Mouse (Mus musculus): ENCODE measurements around the gene Mapre3.

Mapre3 gene

GRCm38 (mm10) chr5:30814424-30815119 is at the start of gene Mapre3:
Gene Mapre3, plus strand, starts transcription at chr5:30814641.
- DNase-seq, result peak; percentile 72 to 79

DNA sequence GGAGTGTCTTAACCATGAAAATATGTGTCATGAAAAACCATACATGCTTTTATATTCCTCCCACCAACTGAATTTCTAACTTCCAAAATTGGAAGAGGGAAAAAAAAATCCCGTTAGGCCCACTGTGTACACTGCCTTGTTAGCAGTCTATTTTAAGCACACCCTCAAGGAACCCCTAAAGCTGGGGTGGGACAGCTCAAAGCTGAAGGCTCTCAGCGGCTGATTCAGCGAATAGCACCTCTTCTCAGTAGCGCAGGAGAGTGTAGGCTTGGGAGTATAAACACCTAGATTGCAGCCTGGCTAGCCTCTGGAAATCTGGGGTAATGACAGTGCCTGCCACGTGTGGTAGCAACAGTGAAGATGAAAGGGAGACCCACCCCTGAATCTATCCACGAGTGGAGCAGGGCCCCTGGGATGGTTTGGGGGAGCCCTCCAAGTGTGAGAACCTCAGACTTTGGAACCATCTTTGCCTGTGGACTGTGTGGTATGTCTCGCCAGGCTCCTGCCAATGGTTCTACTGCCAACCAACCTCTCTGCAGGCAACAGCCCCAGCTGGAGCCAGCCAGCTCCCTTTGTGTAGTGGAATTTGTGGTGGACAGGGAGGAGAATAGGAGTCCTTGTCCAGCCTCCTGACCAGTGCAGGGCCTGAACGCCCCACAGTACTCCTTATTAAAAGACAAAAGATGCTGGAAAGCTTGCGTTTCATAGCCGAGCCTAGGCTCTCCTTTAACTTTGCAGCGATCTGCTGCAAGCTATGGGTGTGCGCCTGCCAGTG is 48.7 kb upstream of the Mapre3 start:
- no peak for DNase-seq

DNA sequence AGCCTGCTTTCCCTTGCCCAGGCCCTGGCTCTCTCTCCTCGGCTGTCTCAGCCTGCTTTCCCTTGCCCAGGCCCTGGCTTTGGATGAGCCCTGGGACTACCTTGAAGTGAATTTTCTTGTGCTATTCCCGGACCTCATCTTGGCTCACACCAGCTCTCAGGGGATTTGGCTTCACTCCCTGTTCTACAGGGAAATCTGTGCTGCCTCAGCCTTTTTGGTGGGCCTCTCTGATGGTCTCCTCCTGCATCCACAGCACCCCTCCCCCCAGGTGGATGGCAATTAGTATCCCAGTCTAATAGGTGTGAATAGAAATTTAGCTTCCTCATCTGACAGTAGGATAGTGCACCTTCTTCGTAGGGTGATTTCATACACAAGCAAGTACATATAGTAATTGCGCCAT is 46.4 kb upstream of the Mapre3 start:
- DNase-seq, result no peak

- DNase-seq, result no peak
Observed at GRCm38 (mm10) chr5:30768598-30768997, 45.8 kb upstream of the Mapre3 start.

DNA sequence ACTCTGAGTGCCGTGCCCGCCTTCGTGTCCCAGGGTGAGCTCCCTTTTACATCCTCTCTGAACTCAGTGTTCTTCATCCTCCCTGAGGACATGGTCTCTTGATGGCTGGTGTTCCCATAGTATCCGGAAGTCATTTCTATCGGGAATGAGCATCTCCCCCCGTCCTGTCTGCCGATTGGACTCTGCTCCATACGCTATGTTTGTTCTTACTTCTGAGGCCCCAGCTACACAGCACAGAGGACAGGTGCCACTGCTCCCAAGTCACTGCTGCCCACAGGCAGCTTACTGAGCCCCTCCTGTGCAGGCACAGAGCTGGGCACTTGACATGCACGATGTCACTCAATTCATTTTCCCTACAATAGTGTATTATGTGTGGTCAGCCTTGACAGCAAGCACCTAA is 45.4 kb upstream of the Mapre3 start:
- no peak for DNase-seq

DNA sequence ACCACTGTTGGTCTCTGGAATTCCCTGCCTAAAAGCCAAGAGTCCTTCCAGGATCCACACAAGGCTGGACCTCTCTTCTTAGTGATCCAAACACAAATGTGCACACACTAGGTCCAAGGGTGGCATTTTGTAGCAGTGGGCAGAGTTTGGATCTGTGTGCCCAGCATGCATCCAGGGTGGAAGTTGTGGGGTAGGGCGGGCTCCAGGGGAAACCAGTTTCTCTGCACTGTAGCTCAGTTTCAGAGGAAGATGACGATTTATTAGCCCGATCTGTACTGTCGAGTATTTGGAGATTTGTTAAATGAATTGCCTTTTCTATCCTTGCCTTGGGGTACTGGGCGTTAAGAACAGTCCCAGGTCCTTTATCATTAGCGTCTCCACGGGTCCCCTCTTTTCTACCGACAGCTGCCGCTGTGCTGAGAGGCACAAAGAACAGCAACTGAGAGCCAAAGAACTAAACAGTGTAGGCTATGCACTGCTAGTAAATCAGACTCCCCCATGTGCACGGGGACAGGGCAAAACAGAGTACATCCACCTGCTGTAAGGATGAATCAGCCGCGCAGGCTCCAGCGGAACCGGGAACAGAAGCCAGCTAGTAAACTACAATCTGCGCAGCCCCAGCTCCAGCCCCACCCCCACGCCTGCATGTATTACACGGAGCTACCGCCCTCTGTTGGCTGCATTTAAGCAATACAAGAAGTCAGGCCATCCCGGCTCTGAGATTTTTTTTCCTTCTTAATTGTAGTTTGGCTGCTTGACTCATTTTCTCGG is 39.7 kb upstream of the Mapre3 start:
- DNase-seq, result peak; percentile 45 to 46

- DNase-seq, result no peak
Observed at GRCm38 (mm10) chr5:30780699-30781098, 33.7 kb upstream of the Mapre3 start.

DNA sequence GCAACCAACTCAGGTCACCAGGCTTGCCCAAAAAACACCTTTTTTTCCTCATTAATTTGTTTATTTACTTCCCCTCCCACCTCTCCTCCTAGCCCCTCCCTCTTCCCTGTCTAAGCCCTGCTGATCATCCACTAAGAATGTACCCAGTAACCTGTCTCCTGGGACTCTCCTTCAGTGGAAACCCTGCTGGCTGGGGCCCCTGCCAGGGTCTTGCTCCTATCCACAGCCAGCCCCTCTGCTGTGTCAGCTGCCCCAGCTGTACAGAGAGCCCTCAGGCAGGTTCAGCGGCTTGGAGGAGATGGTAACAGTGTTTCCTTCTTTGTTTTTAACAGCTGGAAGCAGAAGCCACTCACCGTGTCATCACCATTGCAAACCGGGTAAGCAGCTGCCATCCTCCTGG is 33.3 kb upstream of the Mapre3 start:
- no peak for DNase-seq

- DNase-seq, result no peak
Observed at GRCm38 (mm10) chr5:30787381-30787780, 27.1 kb upstream of the Mapre3 start.

DNA sequence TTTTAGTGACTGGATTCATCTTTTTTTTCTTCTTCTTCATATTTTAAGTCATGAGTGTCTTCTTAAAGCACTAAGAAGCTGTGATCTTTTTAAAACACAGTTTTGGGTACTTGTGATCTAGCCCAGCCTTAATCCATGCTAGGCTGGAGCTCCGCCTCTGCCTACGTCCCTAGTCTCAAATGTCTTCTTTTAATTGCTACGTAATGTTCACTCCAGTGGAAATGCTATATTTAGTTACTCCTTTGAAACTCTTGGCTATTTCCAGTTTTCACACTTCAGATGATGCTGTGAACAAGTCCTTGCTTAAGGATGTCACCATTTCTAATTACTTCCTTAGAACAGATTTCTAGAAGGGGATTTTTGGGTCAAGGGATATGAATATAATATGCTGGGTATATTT is 24.4 kb upstream of the Mapre3 start:
- no peak for DNase-seq

- peak in 1 of 2 experiments; percentile 34 for DNase-seq
Observed at GRCm38 (mm10) chr5:30796125-30796524, 18.3 kb upstream of the Mapre3 start.

GRCm38 (mm10) chr5:30797482-30797881 is 17.0 kb upstream of the Mapre3 start:
- no peak for DNase-seq

GRCm38 (mm10) chr5:30797982-30798381 is 16.5 kb upstream of the Mapre3 start:
- DNase-seq, result no peak

- DNase-seq, result no peak
Observed at GRCm38 (mm10) chr5:30798965-30799364, 15.5 kb upstream of the Mapre3 start.

DNA sequence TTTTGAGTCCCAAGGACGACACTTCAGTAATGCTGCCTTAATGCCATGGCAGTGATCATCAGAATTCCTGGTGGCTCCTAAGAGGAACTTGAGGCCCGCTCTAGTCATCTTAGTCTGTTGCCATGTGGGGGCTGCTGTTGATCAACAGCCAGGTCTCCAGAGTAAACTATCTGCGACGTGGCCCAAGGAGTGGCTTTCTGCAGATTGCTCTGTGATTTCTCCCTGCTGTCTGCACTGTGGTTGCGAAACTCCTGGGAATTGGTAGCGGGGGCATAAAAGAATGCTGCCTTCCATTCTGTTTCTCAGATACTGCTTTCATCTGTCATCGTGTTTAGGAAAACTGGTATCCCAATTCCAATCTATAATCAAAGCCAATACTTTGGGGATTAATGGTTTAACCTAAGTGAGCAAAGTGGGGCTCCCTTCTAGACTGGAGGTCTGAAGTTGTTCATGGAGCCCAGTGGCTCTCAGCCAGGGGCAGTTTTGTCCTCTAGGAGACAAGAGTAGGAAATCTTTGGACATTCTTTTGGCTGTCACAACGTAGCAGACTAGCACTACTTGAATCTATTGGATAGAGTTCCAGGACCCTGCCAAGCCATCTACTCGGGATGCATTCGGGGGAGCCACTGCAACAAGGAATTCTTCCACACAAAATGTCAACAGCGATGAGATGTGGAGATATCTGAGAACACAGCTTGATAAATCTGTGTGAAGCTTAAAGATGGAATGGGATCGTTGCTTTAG is 11.5 kb upstream of the Mapre3 start:
- DNase-seq, result no peak

- peak; percentile 34 to 54 for DNase-seq
Observed at GRCm38 (mm10) chr5:30806106-30806505, 8.3 kb upstream of the Mapre3 start.

DNA sequence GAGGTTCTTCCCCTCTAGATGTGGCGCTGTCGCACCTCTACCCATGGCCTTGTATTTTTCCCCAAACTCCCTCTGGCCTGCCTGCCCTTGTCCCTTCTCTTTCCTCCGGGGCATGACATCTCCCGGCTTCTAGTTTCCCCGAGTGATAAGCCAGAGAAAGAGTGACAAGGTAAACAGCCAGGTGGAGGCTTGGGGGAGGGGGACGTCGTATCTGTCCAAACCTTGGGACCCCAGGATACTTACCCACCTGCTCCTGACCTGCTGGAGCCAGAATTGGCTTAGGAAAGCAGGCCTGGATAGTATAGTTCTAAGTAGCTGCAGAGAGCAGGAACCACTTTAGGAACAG is 652 bp downstream of the Mapre3 start:
- no peak for DNase-seq

- DNase-seq, result no peak
Observed at GRCm38 (mm10) chr5:30816261-30816791, 1.9 kb downstream of the Mapre3 start.

DNA sequence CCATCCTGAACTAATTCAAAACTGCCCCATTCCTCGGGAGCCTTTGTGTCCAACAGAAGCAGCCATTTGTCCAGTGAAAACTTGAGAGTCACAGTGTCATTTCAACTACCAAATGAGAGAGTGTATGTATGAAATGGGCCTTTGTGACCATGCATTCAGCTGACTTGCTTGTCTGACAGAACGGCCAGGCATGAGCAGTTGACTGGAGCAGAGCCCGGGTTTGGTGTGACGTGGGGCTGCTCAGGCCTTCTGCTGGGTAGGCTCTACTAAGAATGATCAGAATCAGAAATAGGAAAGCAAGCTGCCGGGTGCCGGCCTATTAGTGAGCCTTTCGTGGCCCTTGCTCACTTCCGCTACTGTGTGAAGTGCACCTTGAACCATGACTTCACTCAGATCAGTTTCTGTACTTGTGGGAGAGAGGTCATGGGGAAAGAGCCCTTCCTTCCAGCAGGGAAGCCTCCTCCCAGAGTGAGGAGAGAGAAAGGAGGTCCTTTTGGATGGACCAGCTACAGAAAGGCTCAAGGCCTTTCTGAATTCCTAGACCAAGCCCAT is 4.4 kb downstream of the Mapre3 start:
- no peak for DNase-seq

- DNase-seq, result no peak
Observed at GRCm38 (mm10) chr5:30822689-30823088, 8.2 kb downstream of the Mapre3 start.

GRCm38 (mm10) chr5:30823091-30823490 is 8.7 kb downstream of the Mapre3 start:
- DNase-seq, result no peak

Data from thymus, adult 18-20 months (tissue).